Mouse (Mus musculus) heart, postnatal 0 days (tissue): ENCODE data around the gene Inha. TPM values are rescaled to one million over a fixed set of nuclear protein-coding genes. Genes with fewer than 3 reads are reported as not detected.

ENCODE experiments used
- ATAC-seq: fragments of 200-750 bp; cut with Nextera tagmentation; 2 replicates; pipeline ENCODE4 v1.8.0; 2017; ENCODE audit warnings: low read depth, moderate number of reproducible peaks, moderate library complexity; ENCODE audit not compliant: insufficient read depth
- DNase-seq: peaks from one replicate; pipeline ENCODE4 v3.0.0-alpha.2; 2016; ENCODE audit warnings: low spot score
- H3K27ac ChIP-seq: fragments of 300-500 bp; sonication (generic); 2 replicates; pipeline ENCODE4 v1.5.1; 2014; ENCODE audit warnings: low read depth, mild to moderate bottlenecking
- H3K27me3 ChIP-seq: fragments of 300-500 bp; sonication (generic); 2 replicates; pipeline ENCODE4 v1.6.1; 2014; ENCODE audit warnings: low read length, mixed read lengths; ENCODE audit not compliant: control insufficient read depth, insufficient read depth
- H3K36me3 ChIP-seq: fragments of 300-500 bp; sonication (generic); replicated peaks from 2 replicates; pipeline ENCODE4 v1.6.1; 2014; ENCODE audit warnings: low read length, mixed read lengths; ENCODE audit not compliant: control insufficient read depth, insufficient read depth
- H3K4me1 ChIP-seq: fragments of 300-500 bp; sonication (generic); 2 replicates; pipeline ENCODE4 v1.6.1; 2014; ENCODE audit warnings: antibody characterized with exemption; ENCODE audit not compliant: control insufficient read depth, insufficient read depth
- H3K4me2 ChIP-seq: fragments of 300-500 bp; sonication (generic); 2 replicates; pipeline ENCODE4 v1.6.1; 2014; ENCODE audit warnings: low read depth, mild to moderate bottlenecking, low read length, moderate library complexity
- H3K4me3 ChIP-seq: fragments of 300-500 bp; sonication (generic); 2 replicates; pipeline ENCODE4 v1.5.1; 2014; ENCODE audit warnings: low read depth, low read length
- H3K9ac ChIP-seq: fragments of 300-500 bp; sonication (generic); replicated peaks from 2 replicates; pipeline ENCODE4 v1.6.1; 2014; ENCODE audit warnings: low read depth, low read length, mixed read lengths
- H3K9me3 ChIP-seq: fragments of 300-500 bp; sonication (generic); replicated peaks from 2 replicates; pipeline ENCODE4 v1.6.1; 2016; ENCODE audit warnings: low read length; ENCODE audit not compliant: control insufficient read depth
- CTCF ChIP-seq: IDR thresholded peaks from 2 replicates; pipeline ENCODE4 v1.5.1; 2016; ENCODE audit warnings: antibody characterized with exemption, control low read depth, low read depth
- EP300 ChIP-seq: IDR thresholded peaks from 2 replicates; pipeline ENCODE4 v1.6.1; 2016; ENCODE audit warnings: antibody characterized with exemption, low read depth
- WGBS: fragments of 180-500 bp; shearing (Covaris S2); extraction: QIAGEN DNeasy Blood & Tissue Kit; methylation state at CpG from one replicate; pipeline ENCODE4 v1.1.7; 2014; 5-methylcytosine and 5-hydroxymethylcytosine counted together
- polyA plus RNA-seq: library from polyadenylated mRNA; unstranded; fragments of >200 nt; fragmentation: Nextera tagmentation; extraction: Ambion mirVana; gene quantifications from 2 replicates; pipeline ENCODE4 v1.2.1, GENCODE M21; 2015
- total RNA-seq: library from RNA; depleted of rRNA; stranded (reverse); fragments of >200 nt; gene quantifications from 2 replicates; pipeline ENCODE4 v1.2.3, GENCODE M21; 2014; ENCODE audit warnings: low replicate concordance

Inha gene
- total and polyA plus RNA-seq, 2 experiments from 2014 or later, result 7.3 to 8.2 TPM

- Histone ChIP-seq H3K4me1 (peaks cover 53% of the 10 kb centered on the region), H3K27me3 (no peaks in the 10 kb centered on the region), H3K36me3 (peaks cover 21% of the 10 kb centered on the region), H3K4me2 (peak within 1 kb of the TSS; percentile 90), H3K9ac (peak within 1 kb of the TSS; percentile 97), H3K9me3 (no peaks in the 10 kb centered on the region), H3K4me3 (peak within 1 kb of the TSS; percentile 82), H3K27ac (peak within 1 kb of the TSS; percentile 98)
- ATAC-seq (peak; percentile 87), DNase-seq (peak; percentile 93)
- under 1% methylated on average over 65 of the region's 65 CpGs for WGBS
- TF ChIP-seq CTCF, result no peak
- peak; percentile 79 for TF ChIP-seq EP300
Measured at GRCm38 (mm10) chr1:75505956-75506831, 683 bp upstream of the Inha start, which contains the start of gene Obsl1. TSS of gene Obsl1 (minus strand) at chr1:75506452.

GRCm38 (mm10) chr1:75509586-75509985 is 2.7 kb downstream of the Inha start:
- TF ChIP-seq CTCF (no peak), EP300 (no peak)
- WGBS, result 57% methylated on average over 20 of the region's 20 CpGs
- Histone ChIP-seq H3K9me3 (no peaks in the 10 kb centered on the region), H3K27ac (peak overlapping the region; percentile 87), H3K4me1 (peaks cover 53% of the 10 kb centered on the region), H3K4me3 (no peak overlapping the region), H3K9ac (no peak overlapping the region), H3K27me3 (no peaks in the 10 kb centered on the region), H3K4me2 (no peak overlapping the region), H3K36me3 (no peaks in the 10 kb centered on the region)
- DNase-seq (no peak), ATAC-seq (no peak)

GRCm38 (mm10) chr1:75510154-75510553 is 3.3 kb downstream of the Inha start:
- no peak overlapping the region for H3K9ac ChIP-seq
- DNase-seq (peak; percentile 49), ATAC-seq (no peak)
- no peaks in the 10 kb centered on the region for H3K27me3 ChIP-seq
- H3K4me1 ChIP-seq, result peaks cover 49% of the 10 kb centered on the region
- 38% methylated on average over 5 of the region's 5 CpGs for WGBS
- TF ChIP-seq CTCF, result no peak
- 0 out of 2 replicates have a peak, but pooled peaks have one; percentile 72 for TF ChIP-seq EP300
- no peaks in the 10 kb centered on the region for H3K36me3 ChIP-seq
- no peak overlapping the region for H3K4me2 ChIP-seq
- H3K9me3 ChIP-seq, result no peaks in the 10 kb centered on the region
- H3K4me3 ChIP-seq, result no peak overlapping the region
- peak overlapping the region; percentile 87 for H3K27ac ChIP-seq

- Histone ChIP-seq H3K9me3 (no peaks in the 10 kb centered on the region), H3K9ac (no peak overlapping the region), H3K36me3 (no peaks in the 10 kb centered on the region), H3K4me2 (no peak overlapping the region), H3K4me3 (no peak overlapping the region), H3K27ac (peak overlapping the region; percentile 87), H3K27me3 (no peaks in the 10 kb centered on the region), H3K4me1 (peaks cover 52% of the 10 kb centered on the region)
- ATAC-seq (peak; percentile 54), DNase-seq (peak; percentile 76)
- TF ChIP-seq CTCF, result no peak
- no peak for TF ChIP-seq EP300
- 23% methylated on average over 4 of the region's 4 CpGs for WGBS
Measured at GRCm38 (mm10) chr1:75511437-75512210, 4.7 kb downstream of the Inha start.

- H3K27ac ChIP-seq, result peak overlapping the region; percentile 87
- no peak overlapping the region for H3K4me2 ChIP-seq
- 89% methylated on average over 3 of the region's 3 CpGs for WGBS
- no peaks in the 10 kb centered on the region for H3K27me3 ChIP-seq
- no peak overlapping the region for H3K9ac ChIP-seq
- no peak for TF ChIP-seq EP300
- TF ChIP-seq CTCF, result no peak
- H3K36me3 ChIP-seq, result no peaks in the 10 kb centered on the region
- H3K4me1 ChIP-seq, result peaks cover 53% of the 10 kb centered on the region
- DNase-seq (no peak), ATAC-seq (no peak)
- H3K4me3 ChIP-seq, result no peak overlapping the region
- H3K9me3 ChIP-seq, result no peaks in the 10 kb centered on the region
Measured at GRCm38 (mm10) chr1:75512550-75512949, 5.7 kb downstream of the Inha start.
